Mouse (Mus musculus) ES-Bruce4 (cell line): ENCODE data around the gene Prr18.

Source experiments
- CTCF ChIP-seq: IDR thresholded peaks from one replicate; pipeline ENCODE4 v1.8.1; 2011; ENCODE audit warnings: low read depth, low read length
- POLR2A ChIP-seq: IDR thresholded peaks from one replicate; pipeline ENCODE4 v1.8.1; 2011; ENCODE audit warnings: low read length; ENCODE audit not compliant: insufficient read depth

DNA sequence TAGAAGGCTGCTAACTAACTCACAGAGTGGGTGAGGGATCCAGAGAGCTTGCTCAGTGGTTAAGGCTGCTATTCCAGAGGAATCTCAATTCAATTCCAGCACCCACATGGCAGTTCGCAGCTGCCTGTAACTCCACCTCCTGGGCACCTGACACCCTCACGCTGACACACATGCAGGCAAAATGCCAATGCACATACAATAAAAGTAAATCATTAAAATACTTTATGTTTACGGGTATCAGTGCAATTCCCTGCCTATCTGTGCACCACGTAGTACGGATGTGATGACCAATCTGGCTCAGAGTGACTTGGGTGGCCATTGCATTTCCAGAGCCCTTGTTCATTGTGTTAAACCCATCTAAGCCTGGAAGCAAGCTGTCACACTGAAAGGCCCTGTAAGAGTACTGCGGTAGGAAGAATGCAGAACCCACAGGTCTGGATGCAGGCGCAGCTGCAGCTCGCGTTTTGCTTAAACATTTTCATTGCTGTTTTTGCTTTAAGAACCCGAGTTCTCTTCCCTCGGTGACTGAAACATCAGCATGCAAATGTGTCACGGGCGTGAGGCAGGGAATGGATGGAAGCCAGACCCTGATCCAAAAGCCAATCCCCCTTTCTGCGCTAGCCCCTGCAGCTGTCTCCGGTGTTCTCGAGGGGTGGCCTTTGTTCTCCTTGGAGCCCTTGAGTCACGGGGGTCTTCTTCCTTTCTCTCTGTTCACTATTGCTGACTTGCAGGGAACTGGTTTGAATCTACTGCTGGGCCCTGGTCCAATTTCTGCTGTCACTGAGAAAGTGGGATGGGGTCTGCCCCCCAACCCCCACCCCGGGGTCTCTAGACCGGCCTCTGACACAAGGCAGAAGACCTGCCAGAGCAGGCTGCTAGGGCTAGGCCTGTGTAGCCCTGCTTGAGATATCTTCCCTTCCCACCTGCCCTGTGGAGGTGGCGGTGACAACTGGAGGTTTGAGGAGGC, 30.5 kb downstream of the Prr18 start:
- TF ChIP-seq CTCF, result no peak
- TF ChIP-seq POLR2A, result no peak
